ENCODE assay signal across 13 mouse cellular contexts in genomic region chr1:39839217-39839616, GRCm38 (mm10). TPM values are rescaled to one million over a fixed set of nuclear protein-coding genes. Genes with fewer than 3 reads are reported as not detected.
DNase-seq lines count a peak whose midpoint lies in the region; ATAC-seq and TF ChIP-seq lines count a peak whose summit lies in the region.
"Had no signal": no experiment of that assay in that cellular context is flagged by ENCODE, and none has a peak within 500 bp of the region (broad histone marks: within the 10 kb centered on the region; RNA-seq: fewer than 3 reads in every experiment).

No protein-coding gene starts in this region.

- WGBS in heart, postnatal 0 days = 43% methylated on average over 10 of the region's 10 CpGs
- WGBS in forebrain, embryonic 10.5 days = 61% methylated on average over 10 of the region's 10 CpGs
- 53% methylated on average over 10 of the region's 10 CpGs for WGBS in intestine, embryonic 16.5 days
- 47% methylated on average over 10 of the region's 10 CpGs for WGBS in neural tube, embryonic 11.5 days

- peak; percentile 30 for DNase-seq in heart, postnatal 0 days (ENCODE audit: low spot score)
- DNase-seq in heart, adult 8-10 months (ENCODE audit: low spot score) = no peak
- no peak for DNase-seq in forebrain, embryonic 10.5 days (ENCODE audit: extremely low spot score, low spot score)
- peak; percentile 64 for DNase-seq in neural tube, embryonic 11.5 days (ENCODE audit: low spot score)
- DNase-seq in adipocyte (ENCODE audit: low spot score) = no peak
- DNase-seq in urinary bladder, postnatal 14 days (ENCODE audit: low spot score) = no peak
- no peak for DNase-seq in adrenal gland, postnatal 10 days
- DNase-seq: cerebellum, adult 18-20 months; gastrocnemius, postnatal 10 days had no signal

- peaks cover 30% of the 10 kb centered on the region for H3K4me1 ChIP-seq in heart, postnatal 0 days (ENCODE audit: control insufficient read depth, insufficient read depth)
- H3K4me1 ChIP-seq in forebrain, embryonic 10.5 days = peaks cover 11% of the 10 kb centered on the region
- H3K4me1 ChIP-seq in intestine, embryonic 16.5 days (ENCODE audit: control insufficient read depth, insufficient read depth, low read length) = peaks cover 3% of the 10 kb centered on the region; the same call in 1 of the 2 replicates
- H3K4me1 ChIP-seq in neural tube, embryonic 11.5 days (ENCODE audit: control insufficient read depth, insufficient read depth, low read length) = peaks cover 7% of the 10 kb centered on the region; the same call in 1 of the 2 replicates

- peak overlapping the region; percentile 12; the same call in 1 of the 2 replicates for H3K4me2 ChIP-seq in heart, postnatal 0 days (ENCODE audit: low read depth, low read length)
- H3K4me2 ChIP-seq in intestine, embryonic 16.5 days (ENCODE audit: low read depth, low read length) = 0 out of 2 replicates have a peak overlapping the region, but pooled peaks have one; percentile 12
- no peak overlapping the region for H3K4me2 ChIP-seq in neural tube, embryonic 11.5 days (ENCODE audit: low read depth)
- H3K4me2 ChIP-seq: stomach, embryonic 15.5 days had no signal

- H3K36me3 ChIP-seq in heart, postnatal 0 days (replicated peaks; ENCODE audit: control insufficient read depth, insufficient read depth, low read length) = no peaks in the 10 kb centered on the region
- H3K36me3 ChIP-seq in forebrain, embryonic 10.5 days (replicated peaks) = no peaks in the 10 kb centered on the region
- no peaks in the 10 kb centered on the region for H3K36me3 ChIP-seq in intestine, embryonic 16.5 days (ENCODE audit: control insufficient read depth, insufficient read depth, low read length)
- H3K36me3 ChIP-seq in neural tube, embryonic 11.5 days (ENCODE audit: control insufficient read depth, insufficient read depth, low read length) = no peaks in the 10 kb centered on the region
- H3K36me3 ChIP-seq: stomach, embryonic 15.5 days had no signal

- H3K27me3 ChIP-seq in heart, postnatal 0 days (ENCODE audit: control insufficient read depth, insufficient read depth, low read length) = no peaks in the 10 kb centered on the region
- no peaks in the 10 kb centered on the region for H3K27me3 ChIP-seq in forebrain, embryonic 10.5 days (ENCODE audit: poor library complexity, severe bottlenecking)
- H3K27me3 ChIP-seq in intestine, embryonic 16.5 days (replicated peaks; ENCODE audit: control insufficient read depth, insufficient read depth, low read length) = no peaks in the 10 kb centered on the region
- no peaks in the 10 kb centered on the region for H3K27me3 ChIP-seq in neural tube, embryonic 11.5 days (ENCODE audit: control insufficient read depth, insufficient read depth, low read length)
- H3K27me3 ChIP-seq: stomach, embryonic 15.5 days had no signal

- no peak overlapping the region for H3K4me3 ChIP-seq in heart, postnatal 0 days (ENCODE audit: low read depth, low read length)
- no peak overlapping the region for H3K4me3 ChIP-seq in forebrain, embryonic 10.5 days
- no peak overlapping the region for H3K4me3 ChIP-seq in intestine, embryonic 16.5 days (ENCODE audit: low read length)
- H3K4me3 ChIP-seq in neural tube, embryonic 11.5 days (ENCODE audit: low read depth, low read length) = no peak overlapping the region
- H3K4me3 ChIP-seq: stomach, embryonic 15.5 days had no signal

- peak; percentile 57 for ATAC-seq in heart, postnatal 0 days (ENCODE audit: insufficient read depth, low read depth)
- no peak for ATAC-seq in intestine, embryonic 16.5 days
- peak; percentile 81 for ATAC-seq in neural tube, embryonic 11.5 days (ENCODE audit: insufficient read depth, low FRiP score, low TSS enrichment)

- no peaks in the 10 kb centered on the region for H3K9me3 ChIP-seq in heart, postnatal 0 days (replicated peaks; ENCODE audit: control insufficient read depth, low read length)
- H3K9me3 ChIP-seq in forebrain, embryonic 10.5 days = no peaks in the 10 kb centered on the region
- H3K9me3 ChIP-seq in intestine, embryonic 16.5 days (ENCODE audit: control insufficient read depth, low read length) = no peaks in the 10 kb centered on the region
- no peaks in the 10 kb centered on the region for H3K9me3 ChIP-seq in neural tube, embryonic 11.5 days (ENCODE audit: control insufficient read depth, low read length)
- H3K9me3 ChIP-seq: stomach, embryonic 15.5 days had no signal

- no peak for TF ChIP-seq CTCF in heart, postnatal 0 days (IDR thresholded peaks at IDR 0.05; ENCODE audit: low read depth)

- no peak overlapping the region for H3K9ac ChIP-seq in heart, postnatal 0 days (replicated peaks; ENCODE audit: low read depth, low read length)
- H3K9ac ChIP-seq in intestine, embryonic 16.5 days (ENCODE audit: low read depth, low read length) = no peak overlapping the region
- H3K9ac ChIP-seq in neural tube, embryonic 11.5 days (ENCODE audit: low read length) = no peak overlapping the region
- H3K9ac ChIP-seq: stomach, embryonic 15.5 days had no signal

- peak overlapping the region; percentile 30; the same call in 1 of the 2 replicates for H3K27ac ChIP-seq in heart, postnatal 0 days (ENCODE audit: low read depth)
- peak overlapping the region; percentile 30; the same call in 1 of the 2 replicates for H3K27ac ChIP-seq in forebrain, embryonic 10.5 days
- H3K27ac ChIP-seq in intestine, embryonic 16.5 days (ENCODE audit: low read length) = no peak overlapping the region
- H3K27ac ChIP-seq in neural tube, embryonic 11.5 days (ENCODE audit: low read depth, low read length) = peak overlapping the region; percentile 56; the same call in 1 of the 2 replicates
- H3K27ac ChIP-seq: stomach, embryonic 15.5 days had no signal

- TF ChIP-seq EP300 in heart, postnatal 0 days (IDR thresholded peaks at IDR 0.05; ENCODE audit: low read depth) = no peak

RNA-seq across cellular contexts. Expression of gene Gm3646, which starts 34.1 kb away (rescaled TPM):
- total RNA-seq in heart, postnatal 0 days (2014; rRNA removed; ENCODE audit: low replicate concordance) = 3.4 and 3.7 TPM in 2 replicates
- polyA plus RNA-seq in heart, postnatal 0 days (2015; fragmentation: Nextera tagmentation; extraction: Ambion mirVana) = 13.8 and 17.4 TPM in 2 replicates
- 10 to 100 TPM in 2 of 4 experiments, 1 to 10 TPM in 2; 7.6 to 12.8 (median 10.7) TPM for total RNA-seq in heart, adult 8-10 months (2022)
- polyA plus RNA-seq in forebrain, embryonic 10.5 days (2016; fragmentation: Nextera tagmentation; extraction: Ambion mirVana) = not detected in 2 replicates
- polyA plus RNA-seq in intestine, embryonic 16.5 days (2015; fragmentation: Nextera tagmentation; extraction: Ambion mirVana) = not detected in 2 replicates
- not detected in 2 replicates for polyA plus RNA-seq in neural tube, embryonic 11.5 days (2014; fragmentation: Nextera tagmentation; extraction: Ambion mirVana)
- total RNA-seq in adrenal gland, postnatal 10 days (2021) = not detected
- polyA plus RNA-seq: large intestine, adult 2 months; lung, postnatal 0 days had no signal

Comparison
In these comparisons a context has a peak if more than half of its experiments do, and no peak if none do; other contexts are left out.
1. DNase-seq: peak in heart, postnatal 0 days (single experiment) and neural tube, embryonic 11.5 days (single experiment); none in heart, adult 8-10 months (single experiment), forebrain, embryonic 10.5 days (single experiment), adipocyte (single experiment), urinary bladder, postnatal 14 days (single experiment) and adrenal gland, postnatal 10 days (single experiment).
2. RNA of gene Gm3646, which starts 34.1 kb away (polyA plus RNA-seq): 13.8 to 17.4 TPM in heart, postnatal 0 days; not detected in forebrain, embryonic 10.5 days, not detected in intestine, embryonic 16.5 days and not detected in neural tube, embryonic 11.5 days; every median in the first group is over 10 times any median in the second.